Mouse (Mus musculus) midbrain, embryonic 13.5 days (tissue): ENCODE results near the gene Tbl1x. TPM values are rescaled to one million over a fixed set of nuclear protein-coding genes. Genes with fewer than 3 reads are reported as not detected.

Source experiments
- ATAC-seq: fragments of 200-750 bp; cut with Nextera tagmentation; 2 replicates; pipeline ENCODE4 v1.8.0; 2017; ENCODE audit warnings: mild to moderate bottlenecking, moderate TSS enrichment, moderate library complexity
- H3K27ac ChIP-seq: fragments of 300-500 bp; sonication (generic); 2 replicates; pipeline ENCODE4 v1.5.1; 2015; ENCODE audit warnings: inconsistent platforms, mild to moderate bottlenecking, moderate library complexity
- H3K27me3 ChIP-seq: fragments of 300-500 bp; sonication (generic); 2 replicates; pipeline ENCODE4 v1.6.1; 2015; ENCODE audit warnings: mild to moderate bottlenecking, inconsistent platforms
- H3K36me3 ChIP-seq: fragments of 300-500 bp; sonication (generic); 2 replicates; pipeline ENCODE4 v1.6.1; 2015; ENCODE audit warnings: mild to moderate bottlenecking, inconsistent platforms
- H3K4me1 ChIP-seq: fragments of 300-500 bp; sonication (generic); replicated peaks from 2 replicates; pipeline ENCODE4 v1.6.1; 2015; ENCODE audit warnings: inconsistent platforms
- H3K4me2 ChIP-seq: fragments of 300-500 bp; sonication (generic); replicated peaks from 2 replicates; pipeline ENCODE4 v1.6.1; 2015; ENCODE audit warnings: moderate library complexity, mild to moderate bottlenecking, inconsistent platforms
- H3K4me3 ChIP-seq: fragments of 300-500 bp; sonication (generic); replicated peaks from 2 replicates; pipeline ENCODE4 v1.5.1; 2015; ENCODE audit warnings: mild to moderate bottlenecking, inconsistent platforms
- H3K9ac ChIP-seq: fragments of 300-500 bp; sonication (generic); replicated peaks from 2 replicates; pipeline ENCODE4 v1.6.1; 2015; ENCODE audit warnings: mild to moderate bottlenecking, inconsistent platforms
- H3K9me3 ChIP-seq: fragments of 300-500 bp; sonication (generic); 2 replicates; pipeline ENCODE4 v1.6.1; 2016; ENCODE audit warnings: mild to moderate bottlenecking, inconsistent platforms
- WGBS: fragments of 180-500 bp; shearing (Covaris S2); methylation state at CpG from one replicate; pipeline ENCODE4 v1.1.7; 2015; 5-methylcytosine and 5-hydroxymethylcytosine counted together
- polyA plus RNA-seq: library from polyadenylated mRNA; unstranded; fragments of >200 nt; fragmentation: Nextera tagmentation; extraction: Ambion mirVana; gene quantifications from 2 replicates; pipeline ENCODE4 v1.2.1, GENCODE M21; 2015

The Tbl1x gene
- polyA plus RNA-seq, 1 experiment from 2014 or later: 46.9 TPM

DNA sequence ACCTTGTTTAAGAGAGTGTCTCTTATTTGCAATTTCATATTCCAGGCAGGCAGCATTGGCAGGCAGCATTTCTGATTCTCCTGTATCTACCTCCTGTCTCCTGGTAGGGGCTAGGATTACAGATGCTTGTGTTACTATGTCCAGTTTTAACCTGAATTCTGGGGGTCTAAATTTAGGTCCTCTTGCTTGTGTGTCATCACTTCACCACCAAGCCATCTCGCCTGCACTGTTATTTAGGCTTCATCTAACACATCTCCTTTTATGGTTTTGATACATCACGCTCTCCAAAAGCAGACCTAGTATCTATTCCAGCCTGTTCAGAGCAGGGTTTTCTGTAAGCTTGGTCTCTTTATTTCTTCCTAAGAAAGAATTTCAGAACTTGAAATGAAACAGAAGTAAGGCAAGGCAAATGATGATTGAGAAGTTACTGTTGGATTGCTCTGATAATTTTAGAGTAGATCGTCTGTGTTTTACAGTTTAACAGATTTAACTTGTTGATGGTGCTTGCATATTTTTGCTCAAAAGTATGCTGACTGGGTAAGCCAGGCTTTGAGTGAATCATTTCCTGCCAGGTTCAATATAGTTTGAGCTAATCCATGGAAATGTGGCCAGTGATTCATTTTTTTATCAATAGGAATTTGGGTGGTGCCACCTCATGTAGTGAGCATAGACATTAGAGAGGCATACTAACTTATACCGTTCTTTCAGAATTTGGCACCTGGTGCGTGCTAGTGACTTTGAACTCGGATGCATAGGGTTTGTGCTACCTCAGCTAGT is 106.7 kb downstream of the Tbl1x start:
- H3K9me3 ChIP-seq: no peaks in the 10 kb centered on the region
- no peaks in the 10 kb centered on the region for H3K36me3 ChIP-seq
- H3K4me3 ChIP-seq: no peak overlapping the region
- whole genome bisulfite sequencing: 87% methylated on average over 6 of the region's 6 CpGs
- no peak for ATAC-seq
- no peaks in the 10 kb centered on the region for H3K27me3 ChIP-seq
- H3K27ac ChIP-seq: no peak overlapping the region
- no peak overlapping the region for H3K4me2 ChIP-seq
- H3K9ac ChIP-seq: no peak overlapping the region
- no peaks in the 10 kb centered on the region for H3K4me1 ChIP-seq

DNA sequence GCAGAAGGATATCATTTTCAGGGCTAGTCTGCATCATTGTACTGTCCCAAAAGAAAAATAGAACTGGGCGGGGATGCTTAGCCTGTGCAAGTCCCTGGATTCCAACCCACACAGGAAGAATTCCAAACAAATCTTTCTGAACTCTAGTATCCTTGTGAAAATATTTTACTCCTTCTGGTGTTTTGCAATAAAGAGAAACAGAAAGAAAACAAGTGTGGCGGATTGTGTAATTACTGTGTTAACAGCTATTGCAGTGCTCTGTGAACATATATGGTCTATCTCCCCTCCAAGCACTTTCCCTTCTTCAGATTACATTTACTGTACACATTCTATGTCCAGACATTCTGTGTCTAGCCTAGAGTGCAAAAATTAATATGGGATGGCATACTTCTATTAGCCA is 119.6 kb downstream of the Tbl1x start:
- no peak overlapping the region for H3K4me3 ChIP-seq
- no peak overlapping the region for H3K4me2 ChIP-seq
- no peaks in the 10 kb centered on the region for H3K9me3 ChIP-seq
- H3K4me1 ChIP-seq: no peaks in the 10 kb centered on the region
- no peaks in the 10 kb centered on the region for H3K27me3 ChIP-seq
- WGBS: 91% methylated on average over 2 of the region's 2 CpGs
- no peaks in the 10 kb centered on the region for H3K36me3 ChIP-seq
- ATAC-seq: no peak
- H3K27ac ChIP-seq: no peak overlapping the region
- no peak overlapping the region for H3K9ac ChIP-seq

DNA sequence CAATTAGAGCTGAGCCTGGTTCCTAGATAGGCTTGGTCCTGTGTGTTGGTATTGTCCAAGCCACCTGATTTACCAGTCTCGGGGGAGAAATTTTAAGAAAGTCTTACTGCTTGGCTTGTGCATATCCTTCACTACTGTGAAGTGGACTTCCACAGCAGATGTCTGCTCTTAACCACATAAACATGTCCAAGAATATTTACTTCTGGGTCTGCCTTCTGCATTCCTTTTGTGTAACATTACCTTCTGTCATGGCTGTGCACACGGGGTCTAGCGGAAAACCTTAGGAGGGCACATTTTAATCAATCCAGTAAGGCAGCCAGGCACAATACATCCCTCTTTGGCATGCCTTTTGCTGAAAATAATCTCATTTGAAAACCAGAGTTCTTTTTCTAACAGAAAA is 125.7 kb downstream of the Tbl1x start:
- Histone ChIP-seq H3K27me3 (no peaks in the 10 kb centered on the region), H3K4me2 (no peak overlapping the region), H3K36me3 (no peaks in the 10 kb centered on the region), H3K4me1 (no peaks in the 10 kb centered on the region), H3K27ac (no peak overlapping the region), H3K4me3 (no peak overlapping the region), H3K9ac (no peak overlapping the region), H3K9me3 (no peaks in the 10 kb centered on the region)
- WGBS: 81% methylated on average over 3 of the region's 3 CpGs
- no peak for ATAC-seq

DNA sequence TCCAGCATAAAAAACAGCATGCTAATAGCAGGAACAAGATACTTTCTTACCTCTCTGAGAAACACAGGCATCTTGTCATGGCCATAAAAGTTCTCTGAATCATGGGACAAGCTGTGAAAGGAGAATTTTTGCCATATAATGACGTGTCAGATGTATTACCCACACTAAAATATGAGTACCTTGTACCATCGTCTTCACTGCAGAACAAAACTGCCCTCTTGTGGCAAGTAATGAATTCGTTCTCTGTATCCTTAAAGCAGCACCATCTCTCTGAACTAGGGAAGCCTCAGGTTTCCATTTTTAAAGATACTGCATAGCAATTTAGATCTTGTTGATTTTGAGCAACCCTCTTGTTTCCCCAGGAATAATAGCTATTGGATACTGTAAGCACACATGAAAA is 127.3 kb downstream of the Tbl1x start:
- WGBS: 15% methylated on average over 3 of the region's 3 CpGs
- H3K4me2 ChIP-seq: no peak overlapping the region
- H3K27me3 ChIP-seq: no peaks in the 10 kb centered on the region
- ATAC-seq: no peak
- H3K36me3 ChIP-seq: no peaks in the 10 kb centered on the region
- H3K4me3 ChIP-seq: no peak overlapping the region
- H3K4me1 ChIP-seq: no peaks in the 10 kb centered on the region
- H3K9ac ChIP-seq: no peak overlapping the region
- H3K9me3 ChIP-seq: no peaks in the 10 kb centered on the region
- H3K27ac ChIP-seq: no peak overlapping the region

DNA sequence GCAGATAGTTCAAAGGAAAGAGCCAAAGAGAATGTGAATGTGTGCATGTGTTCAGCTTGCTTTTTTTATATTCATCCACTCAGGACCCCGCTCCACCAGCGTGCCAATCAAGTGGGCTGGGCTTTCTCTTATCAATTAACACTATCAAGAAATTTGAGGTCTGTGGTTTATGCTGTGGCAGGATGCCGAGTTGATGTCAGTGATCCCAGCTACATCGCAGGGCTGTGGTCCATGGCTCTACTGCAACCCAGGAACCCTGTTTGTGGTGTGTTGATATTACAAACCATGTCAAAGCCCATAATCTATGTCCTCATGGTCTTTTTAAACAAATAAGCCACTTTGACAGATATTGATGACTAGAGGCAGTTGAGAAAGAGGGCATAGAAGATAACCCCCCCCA is 129.5 kb downstream of the Tbl1x start:
- ATAC-seq: no peak
- 97% methylated on average over 4 of the region's 4 CpGs for WGBS
- no peak overlapping the region for H3K4me3 ChIP-seq
- H3K9me3 ChIP-seq: no peaks in the 10 kb centered on the region
- H3K27me3 ChIP-seq: no peaks in the 10 kb centered on the region
- H3K27ac ChIP-seq: no peak overlapping the region
- H3K36me3 ChIP-seq: peaks cover 8% of the 10 kb centered on the region
- no peak overlapping the region for H3K9ac ChIP-seq
- no peaks in the 10 kb centered on the region for H3K4me1 ChIP-seq
- H3K4me2 ChIP-seq: no peak overlapping the region

DNA sequence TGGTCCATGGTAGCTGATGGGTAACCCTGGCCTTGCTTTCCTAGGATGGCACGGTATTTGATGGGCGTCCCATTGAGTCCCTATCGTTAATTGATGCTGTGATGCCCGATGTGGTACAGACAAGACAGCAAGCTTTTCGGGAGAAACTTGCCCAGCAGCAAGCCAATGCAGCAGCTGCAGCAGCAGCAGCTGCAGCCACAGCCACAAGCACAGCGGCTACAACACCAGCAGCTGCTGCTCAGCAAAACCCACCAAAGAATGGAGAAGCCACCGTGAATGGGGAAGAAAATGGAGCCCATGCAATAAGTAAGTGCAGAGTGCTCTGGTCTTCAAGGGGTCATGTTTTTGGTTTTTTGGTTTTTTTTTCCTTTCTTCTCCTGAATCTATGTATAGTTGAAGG is 135.4 kb downstream of the Tbl1x start:
- Histone ChIP-seq H3K36me3 (peaks cover 38% of the 10 kb centered on the region), H3K27me3 (no peaks in the 10 kb centered on the region), H3K9me3 (no peaks in the 10 kb centered on the region), H3K4me1 (no peaks in the 10 kb centered on the region), H3K9ac (no peak overlapping the region), H3K4me2 (no peak overlapping the region), H3K27ac (no peak overlapping the region), H3K4me3 (no peak overlapping the region)
- WGBS: 92% methylated on average over 7 of the region's 7 CpGs
- ATAC-seq: no peak

DNA sequence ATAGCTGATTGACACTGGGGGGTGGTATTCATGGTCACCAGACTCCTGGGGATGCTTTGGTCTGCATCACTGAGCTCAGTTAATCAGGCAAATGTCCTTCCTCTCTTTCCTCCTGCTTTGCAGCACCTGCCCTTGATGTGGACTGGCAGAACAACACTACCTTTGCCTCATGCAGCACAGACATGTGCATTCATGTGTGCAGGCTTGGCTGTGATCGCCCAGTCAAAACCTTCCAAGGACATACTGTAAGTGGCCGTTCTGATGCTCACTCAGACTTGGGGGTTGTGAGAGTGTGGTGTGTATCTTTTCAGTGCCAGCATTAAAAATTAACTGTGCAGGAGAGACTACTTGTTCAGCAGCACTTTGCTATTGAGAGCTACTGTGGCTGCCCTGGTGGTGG is 139.4 kb downstream of the Tbl1x start:
- ATAC-seq: no peak

DNA sequence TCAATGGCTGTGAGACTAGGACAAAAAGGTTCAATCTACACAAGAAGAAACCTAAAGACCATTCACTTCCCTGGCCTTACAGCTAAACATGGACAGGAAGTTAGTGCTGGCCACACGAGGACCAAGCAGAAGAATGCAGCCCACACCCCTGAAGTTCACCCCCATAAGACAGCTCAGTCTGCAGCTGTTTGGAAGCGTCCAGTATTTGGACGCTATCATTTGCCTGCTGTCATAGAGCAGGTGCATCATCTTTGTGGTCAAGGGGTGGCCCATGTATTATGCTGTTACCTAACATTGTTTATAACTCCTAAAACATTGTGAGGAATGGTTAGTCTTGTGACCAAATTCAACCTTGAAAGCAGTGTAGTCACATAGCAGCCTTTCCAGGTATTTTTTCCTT is 151.2 kb downstream of the Tbl1x start:
- peaks cover 7% of the 10 kb centered on the region for H3K9me3 ChIP-seq
- WGBS: 90% methylated on average over 3 of the region's 3 CpGs
- ATAC-seq: no peak

More for the DNA sequence above, 139.4 kb downstream of the Tbl1x start:
- no peaks in the 10 kb centered on the region for H3K9me3 ChIP-seq
- peaks cover 52% of the 10 kb centered on the region for H3K36me3 ChIP-seq
- 85% methylated on average over 2 of the region's 2 CpGs for WGBS
- H3K4me2 ChIP-seq: no peak overlapping the region
- H3K9ac ChIP-seq: no peak overlapping the region
- no peak overlapping the region for H3K4me3 ChIP-seq
- H3K4me1 ChIP-seq: no peaks in the 10 kb centered on the region
- H3K27me3 ChIP-seq: no peaks in the 10 kb centered on the region
- H3K27ac ChIP-seq: no peak overlapping the region

DNA sequence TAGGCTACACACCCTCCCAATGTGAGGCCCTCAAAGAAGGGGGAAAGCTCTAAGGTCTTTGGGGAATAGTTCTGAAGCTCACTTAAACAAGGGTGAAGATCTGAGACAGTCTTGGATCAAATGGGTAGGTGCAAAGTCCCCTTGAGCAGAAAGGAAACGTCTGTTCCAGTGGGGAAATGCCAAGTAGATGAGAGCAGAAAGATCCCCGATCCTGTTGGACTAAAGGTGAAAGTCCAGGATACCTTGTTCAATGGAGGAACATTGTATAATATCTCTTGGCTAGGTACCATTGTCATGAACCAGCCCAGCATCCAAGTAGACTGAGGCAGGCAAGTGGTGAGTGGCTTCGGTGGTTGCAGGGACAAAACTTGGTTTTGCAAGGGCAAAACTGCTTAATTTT is 152.5 kb downstream of the Tbl1x start:
- H3K9ac ChIP-seq: no peak overlapping the region
- H3K4me1 ChIP-seq: no peaks in the 10 kb centered on the region
- 80% methylated on average over 3 of the region's 3 CpGs for WGBS
- no peak for ATAC-seq
- no peak overlapping the region for H3K4me3 ChIP-seq
- no peak overlapping the region for H3K4me2 ChIP-seq
- no peaks in the 10 kb centered on the region for H3K27me3 ChIP-seq
- H3K9me3 ChIP-seq: peaks cover 7% of the 10 kb centered on the region
- H3K27ac ChIP-seq: no peak overlapping the region
- peaks cover 28% of the 10 kb centered on the region for H3K36me3 ChIP-seq

More for the DNA sequence above, 151.2 kb downstream of the Tbl1x start:
- Histone ChIP-seq H3K9ac (no peak overlapping the region), H3K27me3 (no peaks in the 10 kb centered on the region), H3K4me2 (no peak overlapping the region), H3K4me1 (no peaks in the 10 kb centered on the region), H3K27ac (no peak overlapping the region), H3K4me3 (no peak overlapping the region), H3K36me3 (peaks cover 36% of the 10 kb centered on the region)

DNA sequence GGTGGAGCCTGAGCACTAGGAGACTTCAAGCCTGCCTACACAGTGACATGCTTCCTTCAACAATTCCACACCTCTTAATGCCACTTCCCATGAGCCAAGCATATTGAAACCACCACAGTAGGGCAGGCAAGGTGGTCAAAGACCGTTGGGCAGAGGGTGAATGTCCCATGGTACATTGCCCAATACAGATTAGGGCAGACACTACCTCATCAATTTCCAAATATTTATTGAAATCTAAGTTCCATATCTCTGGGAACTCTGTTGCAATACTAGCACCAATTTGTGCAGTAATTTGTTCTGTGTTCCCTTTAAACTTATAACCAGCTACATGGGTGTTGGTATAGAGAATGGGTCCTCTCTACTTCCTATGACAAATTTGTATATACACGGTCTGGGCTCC is 154.2 kb downstream of the Tbl1x start:
- no peak for ATAC-seq
- peaks cover 13% of the 10 kb centered on the region; the same call in 1 of the 2 replicates for H3K36me3 ChIP-seq
- H3K4me3 ChIP-seq: no peak overlapping the region
- H3K9ac ChIP-seq: no peak overlapping the region
- H3K27ac ChIP-seq: no peak overlapping the region
- WGBS: 84% methylated on average over 2 of the region's 2 CpGs
- peaks cover 7% of the 10 kb centered on the region for H3K9me3 ChIP-seq
- H3K4me1 ChIP-seq: no peaks in the 10 kb centered on the region
- no peak overlapping the region for H3K4me2 ChIP-seq
- H3K27me3 ChIP-seq: no peaks in the 10 kb centered on the region

DNA sequence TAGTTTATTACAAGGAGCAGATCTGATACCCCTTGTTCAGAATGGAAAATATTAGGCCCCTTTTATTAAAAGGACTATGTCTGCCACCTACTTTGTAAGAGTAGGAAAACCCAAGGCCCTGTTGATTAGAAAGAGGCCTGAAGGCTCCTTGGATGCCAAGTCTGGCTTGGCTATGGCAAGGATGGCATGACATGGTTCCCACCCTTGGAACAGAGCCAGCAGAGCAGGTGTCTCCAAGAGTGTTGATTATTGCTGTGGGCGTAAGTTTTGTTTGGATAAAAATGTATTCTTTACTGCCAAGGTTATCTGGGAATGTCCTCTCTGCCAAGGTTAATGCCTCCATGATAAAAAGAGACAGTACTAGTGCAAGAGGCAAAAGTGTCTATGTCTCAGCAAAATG is 156.1 kb downstream of the Tbl1x start:
- no peak overlapping the region for H3K4me3 ChIP-seq
- H3K4me1 ChIP-seq: no peaks in the 10 kb centered on the region
- 86% methylated on average over 1 of the region's 1 CpGs for WGBS
- no peaks in the 10 kb centered on the region for H3K27me3 ChIP-seq
- H3K4me2 ChIP-seq: no peak overlapping the region
- H3K9me3 ChIP-seq: peaks cover 7% of the 10 kb centered on the region
- no peak for ATAC-seq
- H3K27ac ChIP-seq: no peak overlapping the region
- peaks cover 4% of the 10 kb centered on the region; the same call in 1 of the 2 replicates for H3K36me3 ChIP-seq
- no peak overlapping the region for H3K9ac ChIP-seq

DNA sequence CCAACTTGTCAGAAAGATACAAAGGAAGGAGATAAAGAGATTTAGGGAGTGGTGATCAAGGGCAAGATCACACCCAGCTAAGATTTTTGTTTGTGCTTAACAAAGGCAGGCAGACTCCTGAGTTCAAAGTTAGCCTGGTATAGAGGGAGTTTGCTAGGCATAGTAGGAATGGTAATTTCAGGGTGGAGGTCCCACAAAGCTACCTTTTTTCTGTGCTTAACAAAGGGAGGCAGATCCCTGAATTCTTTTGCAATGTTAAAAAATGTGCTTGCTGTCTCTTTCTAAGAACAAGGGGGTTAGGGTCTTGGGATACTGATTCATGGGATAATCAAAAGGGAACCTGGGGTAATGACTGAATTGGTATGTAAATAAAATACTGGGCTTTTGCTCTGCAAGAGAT is 156.6 kb downstream of the Tbl1x start:
- Histone ChIP-seq H3K9me3 (peaks cover 7% of the 10 kb centered on the region), H3K4me2 (no peak overlapping the region), H3K4me3 (no peak overlapping the region), H3K36me3 (no peaks in the 10 kb centered on the region), H3K27me3 (no peaks in the 10 kb centered on the region), H3K9ac (no peak overlapping the region), H3K27ac (no peak overlapping the region), H3K4me1 (no peaks in the 10 kb centered on the region)
- no peak for ATAC-seq
